Mouse (Mus musculus) liver, postnatal 0 days (tissue): ENCODE measurements around the gene Trip4. TPM values are rescaled to one million over a fixed set of nuclear protein-coding genes. Genes with fewer than 3 reads are reported as not detected.

Source experiments
- ATAC-seq: fragments of 200-750 bp; cut with Nextera tagmentation; 2 replicates; pipeline ENCODE4 v1.8.0; 2017; ENCODE audit warnings: mild to moderate bottlenecking, moderate library complexity
- DNase-seq: peaks from one replicate; pipeline ENCODE4 v3.0.0-alpha.2; 2016
- H3K27ac ChIP-seq: fragments of 300-500 bp; sonication (generic); 2 replicates; pipeline ENCODE4 v1.5.1; 2014; ENCODE audit warnings: antibody characterized with exemption, moderate library complexity, mild to moderate bottlenecking, low read depth
- H3K27me3 ChIP-seq: fragments of 300-500 bp; sonication (generic); 2 replicates; pipeline ENCODE4 v1.6.1; 2014; ENCODE audit warnings: low read length, control low read depth, mixed read lengths; ENCODE audit not compliant: insufficient read depth
- H3K36me3 ChIP-seq: fragments of 300-500 bp; sonication (generic); replicated peaks from 2 replicates; pipeline ENCODE4 v1.6.1; 2014; ENCODE audit warnings: mild to moderate bottlenecking, control low read depth, low read length, moderate library complexity, mixed read lengths; ENCODE audit not compliant: insufficient read depth
- H3K4me1 ChIP-seq: fragments of 300-500 bp; sonication (generic); 2 replicates; pipeline ENCODE4 v1.6.1; 2014; ENCODE audit warnings: antibody characterized with exemption, mild to moderate bottlenecking, control low read depth; ENCODE audit not compliant: insufficient read depth
- H3K4me2 ChIP-seq: fragments of 300-500 bp; sonication (generic); 2 replicates; pipeline ENCODE4 v1.6.1; 2014; ENCODE audit warnings: low read depth, mild to moderate bottlenecking, low read length, moderate library complexity, mixed read lengths
- H3K4me3 ChIP-seq: fragments of 300-500 bp; sonication (generic); 2 replicates; pipeline ENCODE4 v1.5.1; 2014; ENCODE audit warnings: low read depth, low read length
- H3K9ac ChIP-seq: fragments of 300-500 bp; sonication (generic); replicated peaks from 2 replicates; pipeline ENCODE4 v1.6.1; 2014; ENCODE audit warnings: mild to moderate bottlenecking, moderate library complexity
- H3K9me3 ChIP-seq: fragments of 300-500 bp; sonication (generic); 2 replicates; pipeline ENCODE4 v1.6.1; 2016; ENCODE audit warnings: mild to moderate bottlenecking, control low read depth, low read length, mixed read lengths
- CTCF ChIP-seq: sonication (generic); IDR thresholded peaks from 2 replicates; pipeline ENCODE4 v1.5.1; 2016; ENCODE audit warnings: antibody characterized with exemption, low read depth
- EP300 ChIP-seq: IDR thresholded peaks from 2 replicates; pipeline ENCODE4 v1.6.1; 2016; ENCODE audit warnings: antibody characterized with exemption, low read depth, mild to moderate bottlenecking
- WGBS: fragments of 180-500 bp; shearing (Covaris S2); extraction: QIAGEN DNeasy Blood & Tissue Kit; methylation state at CpG from one replicate; pipeline ENCODE4 v1.1.7; 2014; ENCODE audit not compliant: insufficient replicate concordance; 5-methylcytosine and 5-hydroxymethylcytosine counted together
- polyA plus RNA-seq: library from polyadenylated mRNA; unstranded; fragments of >200 nt; fragmentation: Nextera tagmentation; extraction: Ambion mirVana; gene quantifications from 2 replicates; pipeline ENCODE4 v1.2.1, GENCODE M21; 2015

Gene Trip4
- polyA plus RNA-seq, 1 experiment from 2014 or later, result 8.7 TPM

GRCm38 (mm10) chr9:65827344-65828015 lies 81.1 kb downstream of the Trip4 start, which contains the start of gene Zfp609:
Zfp609 (minus strand) TSS chr9:65827564.
- peak within 1 kb of the TSS; percentile 88 for H3K9ac ChIP-seq
- H3K36me3 ChIP-seq, result no peaks in the 10 kb centered on the region
- H3K4me2 ChIP-seq, result peak within 1 kb of the TSS; percentile 77
- WGBS, result under 1% methylated on average over 38 of the region's 76 CpGs
- H3K27ac ChIP-seq, result peak within 1 kb of the TSS; percentile 98
- ATAC-seq, result peak; percentile 83
- H3K4me3 ChIP-seq, result peak within 1 kb of the TSS; percentile 78
- TF ChIP-seq EP300 (peak; percentile 29; the same call in 1 of the 2 replicates), CTCF (no peak)
- peak; percentile 96 for DNase-seq
- H3K9me3 ChIP-seq, result no peaks in the 10 kb centered on the region
- peaks cover 49% of the 10 kb centered on the region for H3K4me1 ChIP-seq
- H3K27me3 ChIP-seq, result no peaks in the 10 kb centered on the region

DNA sequence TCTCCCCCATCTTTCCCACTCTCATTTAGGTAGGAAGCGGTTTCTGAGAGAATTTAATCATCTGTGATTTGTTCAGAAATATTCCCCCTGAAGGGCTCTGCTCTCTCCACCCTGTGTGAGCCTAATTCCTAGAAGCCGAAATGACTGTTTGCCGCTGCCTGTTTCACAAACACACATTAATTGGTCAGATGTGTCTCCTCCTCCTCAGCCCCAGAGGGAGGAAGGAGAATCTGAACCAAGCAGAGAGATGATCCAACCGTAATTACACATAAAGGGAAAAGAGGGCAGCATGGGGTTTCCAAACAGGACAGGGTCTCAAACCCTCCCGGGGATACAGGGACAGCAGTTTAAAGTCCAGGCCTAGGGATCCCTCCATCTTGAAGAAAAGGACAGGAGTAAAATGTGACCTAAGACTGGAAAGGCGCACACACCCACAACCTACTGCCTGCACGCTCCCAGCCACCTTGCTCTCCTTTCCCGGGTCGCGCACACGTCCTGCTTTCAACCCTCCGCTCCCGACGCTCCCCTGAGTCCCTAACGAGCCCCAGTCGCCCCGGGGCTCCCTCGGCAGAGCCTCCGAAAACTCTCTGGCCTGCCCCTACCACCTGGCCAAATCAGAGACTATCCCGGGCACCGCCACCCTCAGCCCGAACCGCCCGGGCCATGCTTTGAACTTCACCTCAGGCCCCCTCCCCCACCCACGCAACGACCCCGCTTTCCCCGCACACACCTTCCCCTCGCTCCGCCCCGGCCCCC lies 81.8 kb downstream of the Trip4 start:
- H3K9me3 ChIP-seq, result no peaks in the 10 kb centered on the region
- peak overlapping the region; percentile 88 for H3K9ac ChIP-seq
- peak overlapping the region; percentile 78 for H3K4me3 ChIP-seq
- ATAC-seq, result peak; percentile 59
- peak overlapping the region; percentile 77 for H3K4me2 ChIP-seq
- peak; percentile 51 for DNase-seq
- H3K27ac ChIP-seq, result peak overlapping the region; percentile 98
- H3K36me3 ChIP-seq, result no peaks in the 10 kb centered on the region
- under 1% methylated on average over 30 of the region's 31 CpGs for WGBS
- H3K27me3 ChIP-seq, result no peaks in the 10 kb centered on the region
- TF ChIP-seq EP300 (no peak), CTCF (0 out of 2 replicates have a peak, but pooled peaks have one; percentile 11)
- H3K4me1 ChIP-seq, result peaks cover 45% of the 10 kb centered on the region

- peak overlapping the region; percentile 88 for H3K9ac ChIP-seq
- TF ChIP-seq EP300 (no peak), CTCF (no peak)
- DNase-seq, result peak; percentile 18
- 10% methylated on average over 4 of the region's 4 CpGs for WGBS
- H3K27me3 ChIP-seq, result no peaks in the 10 kb centered on the region
- no peaks in the 10 kb centered on the region for H3K36me3 ChIP-seq
- peak overlapping the region; percentile 77 for H3K4me2 ChIP-seq
- no peaks in the 10 kb centered on the region for H3K9me3 ChIP-seq
- H3K4me3 ChIP-seq, result peak overlapping the region; percentile 78
- H3K27ac ChIP-seq, result peak overlapping the region; percentile 98
- ATAC-seq, result peak; percentile 12; the same call in 1 of the 2 replicates
- H3K4me1 ChIP-seq, result peaks cover 43% of the 10 kb centered on the region
These were observed 82.4 kb downstream of the Trip4 start for GRCm38 (mm10) chr9:65826226-65826587.

- TF ChIP-seq EP300 (no peak), CTCF (no peak)
- DNase-seq (no peak), ATAC-seq (no peak)
- peak overlapping the region; percentile 24 for H3K4me2 ChIP-seq
- peaks cover 39% of the 10 kb centered on the region for H3K4me1 ChIP-seq
- no peaks in the 10 kb centered on the region for H3K36me3 ChIP-seq
- H3K9ac ChIP-seq, result no peak overlapping the region
- 58% methylated on average over 10 of the region's 10 CpGs for WGBS
- no peaks in the 10 kb centered on the region for H3K9me3 ChIP-seq
- H3K27me3 ChIP-seq, result no peaks in the 10 kb centered on the region
- H3K4me3 ChIP-seq, result no peak overlapping the region
- peak overlapping the region; percentile 53 for H3K27ac ChIP-seq
These were observed 84.7 kb downstream of the Trip4 start for GRCm38 (mm10) chr9:65823716-65824462.

GRCm38 (mm10) chr9:65822011-65822410 lies 86.6 kb downstream of the Trip4 start:
- Histone ChIP-seq H3K27ac (peak overlapping the region; percentile 86), H3K4me3 (no peak overlapping the region), H3K9me3 (no peaks in the 10 kb centered on the region), H3K4me2 (peak overlapping the region; percentile 36; the same call in 1 of the 2 replicates), H3K9ac (no peak overlapping the region), H3K27me3 (no peaks in the 10 kb centered on the region), H3K4me1 (peaks cover 39% of the 10 kb centered on the region), H3K36me3 (no peaks in the 10 kb centered on the region)
- TF ChIP-seq CTCF (no peak), EP300 (no peak)
- peak; percentile 62 for ATAC-seq
- DNase-seq, result no peak
- 58% methylated on average over 4 of the region's 4 CpGs for WGBS

- Histone ChIP-seq H3K4me3 (no peak overlapping the region), H3K9ac (no peak overlapping the region), H3K9me3 (no peaks in the 10 kb centered on the region), H3K27me3 (no peaks in the 10 kb centered on the region), H3K4me2 (no peak overlapping the region), H3K36me3 (no peaks in the 10 kb centered on the region; the same call in 1 of the 2 replicates), H3K4me1 (peaks cover 29% of the 10 kb centered on the region), H3K27ac (no peak overlapping the region)
- TF ChIP-seq EP300, result no peak
- TF ChIP-seq CTCF, result no peak
- DNase-seq (no peak), ATAC-seq (no peak)
- 59% methylated on average over 2 of the region's 2 CpGs for WGBS
These were observed 88.3 kb downstream of the Trip4 start for GRCm38 (mm10) chr9:65820301-65820700.
